Mouse (Mus musculus) bone marrow macrophage, adult 2 months (primary cell): ENCODE data around the gene Ngdn. TPM values are rescaled to one million over a fixed set of nuclear protein-coding genes. Genes with fewer than 3 reads are reported as not detected.

Experiments used
- H3K27ac ChIP-seq: 2 replicates; pipeline ENCODE4 v1.5.1; 2012; ENCODE audit warnings: low read depth, low read length; ENCODE audit not compliant: insufficient read depth
- H3K4me1 ChIP-seq: 2 replicates; pipeline ENCODE4 v1.6.1; 2012; ENCODE audit warnings: low read length; ENCODE audit not compliant: control insufficient read depth, insufficient read depth
- H3K4me3 ChIP-seq: 2 replicates; pipeline ENCODE4 v1.5.1; 2012; ENCODE audit warnings: mild to moderate bottlenecking, low read length, moderate library complexity; ENCODE audit not compliant: insufficient read depth
- CTCF ChIP-seq: IDR thresholded peaks from 2 replicates; pipeline ENCODE4 v1.5.1; 2012; ENCODE audit warnings: low read depth, mild to moderate bottlenecking, low read length, moderate library complexity
- POLR2A ChIP-seq: IDR thresholded peaks from 2 replicates; pipeline ENCODE4 v1.6.1; 2012; ENCODE audit warnings: mild to moderate bottlenecking, low read depth, low read length, borderline replicate concordance
- polyA plus RNA-seq: library from polyadenylated mRNA; stranded (reverse); fragments of >200 nt; gene quantifications from 2 replicates; pipeline ENCODE4 v1.2.4, GENCODE M21; 2012; ENCODE audit not compliant: missing spikeins, insufficient read depth, insufficient read length

Gene Ngdn
- polyA plus RNA-seq, 1 experiment, result 38.3 TPM

- no peaks in the 10 kb centered on the region for H3K4me1 ChIP-seq
- H3K4me3 ChIP-seq, result no peak overlapping the region
- H3K27ac ChIP-seq, result no peak overlapping the region
- TF ChIP-seq POLR2A (no peak), CTCF (no peak)
Observed at GRCm38 (mm10) chr14:55065391-55065790, 50.1 kb downstream of the Ngdn start.

GRCm38 (mm10) chr14:55066042-55066441 is 50.8 kb downstream of the Ngdn start:
- H3K27ac ChIP-seq, result no peak overlapping the region
- no peak overlapping the region for H3K4me3 ChIP-seq
- TF ChIP-seq POLR2A, result no peak
- no peak for TF ChIP-seq CTCF
- H3K4me1 ChIP-seq, result no peaks in the 10 kb centered on the region

GRCm38 (mm10) chr14:55071756-55072155 is 56.5 kb downstream of the Ngdn start:
- Histone ChIP-seq H3K4me3 (no peak overlapping the region), H3K4me1 (no peaks in the 10 kb centered on the region), H3K27ac (no peak overlapping the region)
- no peak for TF ChIP-seq POLR2A
- TF ChIP-seq CTCF, result no peak

Other genes with a start within 250 kb of the Ngdn start
- 35.7 and 42.6 TPM in 2 replicates for gene Slc7a8, start 233.5 kb upstream of the Ngdn start, polyA plus RNA-seq
- gene Rnf212b, start 201.3 kb upstream of the Ngdn start, polyA plus RNA-seq, result not detected in 2 replicates
- gene Homez, start 144.5 kb upstream of the Ngdn start, polyA plus RNA-seq, result 5.2 and 6.5 TPM in 2 replicates
- 11.3 and 13.9 TPM in 2 replicates for gene Ppp1r3e, start 137.9 kb upstream of the Ngdn start, polyA plus RNA-seq
- 25.9 and 29.2 TPM in 2 replicates for gene Bcl2l2, start 132.1 kb upstream of the Ngdn start, polyA plus RNA-seq
- gene Gm20521, start 132.0 kb upstream of the Ngdn start, polyA plus RNA-seq, result not detected in 2 replicates
- 144 and 176 TPM in 2 replicates for gene Pabpn1, start 123.0 kb upstream of the Ngdn start, polyA plus RNA-seq
- gene Slc22a17, start 102.3 kb upstream of the Ngdn start, polyA plus RNA-seq, result 0.32 and 1.8 TPM in 2 replicates
- not detected in 2 replicates for gene Efs, start 89.3 kb upstream of the Ngdn start, polyA plus RNA-seq
- gene Il25, start 82.8 kb upstream of the Ngdn start, polyA plus RNA-seq, result not detected in 2 replicates
- gene Cmtm5, start 79.2 kb upstream of the Ngdn start, polyA plus RNA-seq, result not detected in 2 replicates
- not detected in 2 replicates for gene Myh6, start 48.5 kb upstream of the Ngdn start, polyA plus RNA-seq
- not detected in 2 replicates for gene Gm17428, start 38.5 kb upstream of the Ngdn start, polyA plus RNA-seq
- gene Myh7, start 20.8 kb upstream of the Ngdn start, polyA plus RNA-seq, result not detected in 2 replicates
- gene Zfhx2, start 76.9 kb downstream of the Ngdn start, polyA plus RNA-seq, result 7.1 and 7.6 TPM in 2 replicates
- gene Thtpa, start 79.3 kb downstream of the Ngdn start, polyA plus RNA-seq, result 10.6 and 12.3 TPM in 2 replicates
- 43.0 and 51.9 TPM in 2 replicates for gene Ap1g2, start 91.1 kb downstream of the Ngdn start, polyA plus RNA-seq
- not detected in 2 replicates for gene Jph4, start 101.5 kb downstream of the Ngdn start, polyA plus RNA-seq
- gene Dhrs2, start 206.6 kb downstream of the Ngdn start, polyA plus RNA-seq, result not detected in 2 replicates